Mouse (Mus musculus) urinary bladder, adult 18-20 months (tissue): ENCODE results near the gene Rpp25.

Source experiments
- DNase-seq, 2 experiments: peaks; one replicate each; pipeline ENCODE4 v3.0.0; 2022; ENCODE audit warnings: low spot score in 2 of 2, mixed read lengths in 2 of 2

Gene Rpp25

DNA sequence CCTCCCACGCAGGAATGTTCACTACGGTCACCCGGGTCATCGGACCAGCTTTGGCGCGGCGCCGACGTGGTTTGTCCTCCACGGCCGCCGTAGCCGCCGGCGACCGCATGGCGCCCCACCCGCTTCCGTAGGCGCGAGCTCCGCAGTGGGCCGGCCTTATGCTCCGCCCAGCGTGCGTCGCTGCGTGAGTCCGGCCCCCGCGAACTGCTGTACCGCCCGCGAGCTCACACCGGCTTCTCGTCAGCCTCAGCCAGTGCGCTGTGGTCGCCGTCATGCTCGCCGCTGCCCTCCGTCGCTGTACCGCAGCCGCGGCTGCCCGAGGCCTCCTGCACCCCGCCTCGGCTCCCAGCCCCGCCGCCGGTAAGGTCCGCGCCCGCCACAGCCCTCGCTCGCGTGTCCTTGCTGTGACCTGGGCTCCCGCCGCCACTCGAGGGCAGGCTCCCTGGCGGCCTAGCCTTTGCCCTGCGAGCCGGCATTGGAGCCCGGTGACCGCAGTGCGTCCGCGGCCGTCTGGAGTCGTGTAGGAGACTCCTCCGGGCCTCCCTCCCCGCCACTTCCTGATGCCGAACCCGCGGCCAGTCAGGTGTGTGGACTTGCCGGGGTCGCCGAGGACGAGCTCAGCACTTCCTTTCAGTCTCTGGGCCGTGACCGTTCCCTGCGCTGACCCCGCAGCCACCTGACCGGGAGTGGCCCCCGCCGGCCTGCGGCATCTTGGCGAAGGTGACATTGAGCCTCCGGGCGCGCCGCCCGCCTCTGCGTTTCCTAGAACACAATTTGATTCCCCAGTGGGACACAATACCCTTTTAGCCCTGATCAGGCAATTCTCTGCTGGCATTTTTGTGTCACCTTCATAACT lies 17.5 kb downstream of the Rpp25 start, which contains the start of gene Cox5a:
Gene Cox5a (plus strand): TSS at position 219 of the 856 bp plus-strand sequence.
- peak; percentile 88 for DNase-seq

DNA sequence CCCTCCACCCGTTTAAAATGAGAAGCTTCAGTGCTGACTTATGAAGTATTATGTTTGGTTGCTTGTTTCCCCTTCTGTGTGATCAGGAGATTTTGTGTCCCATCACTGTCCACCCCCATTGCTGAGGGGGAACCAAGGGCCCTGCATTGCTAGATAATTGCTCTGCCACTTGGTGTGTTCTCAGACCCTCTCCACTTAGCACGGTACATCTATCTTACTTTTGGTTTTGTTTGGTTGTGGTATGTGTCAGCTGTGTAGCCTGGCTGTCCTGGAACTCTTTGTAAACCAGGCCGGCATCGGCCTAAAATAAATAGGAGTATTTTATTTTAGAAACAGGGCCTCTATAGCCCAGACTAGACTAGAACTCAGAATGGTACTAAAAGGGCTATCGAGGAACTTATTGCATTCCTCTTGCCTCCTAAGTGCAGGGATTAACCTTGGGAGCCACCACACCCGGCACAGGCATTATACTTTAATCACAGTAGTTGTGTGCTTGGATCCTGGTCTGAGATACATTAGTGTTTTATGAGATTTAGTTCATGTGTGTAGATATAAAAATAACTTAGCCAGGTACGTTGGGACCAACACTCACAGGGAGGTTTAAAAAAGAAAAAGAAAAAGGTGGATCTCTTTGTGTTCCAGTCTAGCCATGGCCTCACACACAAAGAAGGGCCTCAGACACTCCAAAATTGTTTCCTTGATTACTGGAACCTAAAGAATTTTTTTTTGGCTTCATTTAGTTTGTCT lies 18.5 kb downstream of the Rpp25 start:
- no peak for DNase-seq

DNA sequence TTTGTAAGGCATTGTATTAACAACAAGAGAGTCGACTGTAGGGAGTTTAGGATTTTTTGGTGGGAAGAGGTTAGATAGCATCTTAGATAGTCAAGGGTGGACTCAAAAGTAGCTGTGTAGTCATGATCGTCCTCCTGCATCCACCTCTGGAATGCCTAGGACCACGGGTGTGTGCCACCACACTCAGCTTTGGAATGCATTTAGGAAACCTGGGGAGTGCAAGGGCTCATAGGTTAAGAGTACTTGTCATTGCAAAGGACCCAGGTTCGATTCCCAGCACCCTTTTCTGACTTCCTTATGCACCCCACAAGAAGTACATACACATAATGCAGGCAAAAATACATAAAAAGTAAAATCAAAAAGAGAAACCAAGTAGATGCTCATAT lies 19.0 kb downstream of the Rpp25 start:
- no peak for DNase-seq

DNA sequence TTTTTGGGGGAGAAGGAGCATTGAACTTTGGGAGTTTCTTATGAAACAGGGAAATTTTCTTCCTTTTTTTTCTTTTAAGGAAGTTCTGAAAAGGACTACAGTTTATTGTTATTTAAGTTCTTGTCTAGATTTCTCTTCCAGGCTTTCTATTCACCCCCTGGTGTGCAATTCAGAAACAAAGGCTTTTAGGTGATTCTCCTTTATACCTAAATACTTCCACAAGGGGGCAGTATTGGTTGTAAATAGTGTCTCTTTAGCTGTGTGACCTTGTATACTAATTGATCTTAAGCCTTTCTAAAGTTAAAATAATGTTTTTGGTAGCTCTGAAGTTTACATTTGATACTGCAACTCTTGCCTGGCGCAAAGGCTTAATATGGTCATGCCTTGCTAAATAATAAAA lies 19.9 kb downstream of the Rpp25 start:
- DNase-seq = no peak

DNA sequence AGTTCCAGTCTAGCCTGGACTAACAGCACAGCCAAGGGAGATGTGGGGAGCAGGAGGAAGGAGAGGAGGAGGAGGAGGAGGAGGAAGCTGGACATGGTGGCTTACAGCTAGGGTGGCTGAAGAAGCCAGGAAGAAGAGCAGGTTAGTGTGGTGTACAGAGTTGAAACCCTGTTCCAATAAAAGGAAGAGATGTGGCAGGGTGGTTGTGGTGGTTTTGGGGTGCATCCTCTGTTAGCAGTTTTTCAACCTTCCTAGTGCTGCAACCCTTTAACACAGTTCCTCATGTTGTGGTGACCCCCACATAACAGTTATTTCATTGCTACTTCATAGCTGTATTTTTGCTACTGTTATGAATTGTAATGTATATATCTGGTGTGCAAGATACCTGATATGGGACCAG lies 20.6 kb downstream of the Rpp25 start:
- DNase-seq = no peak

DNA sequence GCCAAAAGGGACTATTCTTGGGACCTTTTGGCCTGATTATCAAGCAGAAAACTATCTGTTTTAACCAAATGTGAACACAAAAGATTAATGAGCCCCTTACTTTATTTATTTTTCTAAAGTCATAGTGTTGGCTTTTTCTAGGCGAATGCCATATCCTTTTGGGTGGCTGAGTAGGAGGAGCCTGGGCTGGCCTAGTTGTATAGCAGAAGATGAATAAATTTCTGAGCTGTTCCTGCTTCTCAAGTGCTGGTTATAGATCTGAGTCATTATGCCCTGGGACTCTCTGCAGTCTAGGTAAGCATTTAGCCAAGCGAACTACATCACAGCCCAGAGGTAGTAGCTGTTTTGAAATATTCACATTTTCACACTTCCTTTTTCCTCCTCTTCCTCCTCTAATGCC lies 21.7 kb downstream of the Rpp25 start:
- DNase-seq = no peak

DNA sequence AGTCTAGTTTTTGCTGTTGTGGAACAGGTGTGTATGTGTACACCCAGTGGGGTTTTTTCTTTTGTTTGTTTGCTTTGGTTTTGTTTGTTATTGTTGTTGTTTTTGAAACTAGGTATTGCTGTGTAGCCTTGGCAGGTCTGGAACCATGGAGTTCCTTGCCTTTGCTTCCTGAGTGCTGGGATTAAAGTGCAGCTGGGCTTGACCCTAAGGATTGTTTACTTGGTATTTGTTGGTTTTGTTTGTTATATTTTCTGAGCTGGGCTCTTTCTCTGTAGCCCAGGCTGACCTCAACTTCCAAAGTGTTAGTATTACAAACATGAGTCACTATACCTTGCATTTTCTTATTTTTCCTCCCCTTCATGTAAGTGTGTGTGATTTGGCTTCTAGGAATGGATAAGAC lies 22.6 kb downstream of the Rpp25 start:
- no peak for DNase-seq

DNA sequence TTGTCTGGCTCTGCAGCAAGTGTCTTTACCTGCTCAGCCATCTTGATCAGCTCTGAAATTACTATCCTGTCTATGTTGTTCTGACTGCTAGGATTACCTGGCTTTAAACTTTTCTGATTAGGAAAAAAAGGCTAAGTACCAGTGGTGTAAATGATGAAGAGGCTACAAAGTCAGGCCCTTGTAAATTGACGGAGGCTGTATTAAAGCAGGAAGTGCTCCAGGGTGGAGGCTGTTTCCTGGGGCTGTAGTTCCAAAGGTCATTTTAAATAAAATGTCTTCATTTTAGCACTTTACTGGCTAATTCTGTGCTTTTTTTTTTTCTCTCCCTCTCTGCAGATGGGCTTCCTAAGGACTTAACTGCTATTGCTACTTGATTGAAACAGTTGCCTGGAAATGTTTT lies 28.1 kb downstream of the Rpp25 start:
- no peak for DNase-seq

DNA sequence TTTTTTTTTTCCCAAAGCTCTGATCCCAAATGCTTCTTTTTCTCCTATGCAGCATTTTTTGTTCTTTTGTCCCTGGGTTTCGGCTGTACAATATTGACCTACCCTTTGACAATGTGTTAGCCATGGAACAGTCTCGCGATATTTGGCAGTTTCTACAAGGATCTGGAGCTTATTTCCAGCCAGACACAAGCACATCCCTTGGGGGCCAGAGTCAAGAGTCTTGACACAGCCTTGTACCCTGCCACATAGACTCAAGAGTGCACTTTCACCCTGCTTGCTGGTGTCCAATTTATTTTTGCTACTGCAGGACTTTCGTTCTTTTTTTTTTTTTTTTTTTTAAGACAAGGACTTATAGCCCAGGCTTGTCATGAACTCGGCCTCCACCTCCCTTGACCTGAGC lies 32.5 kb downstream of the Rpp25 start:
- DNase-seq = no peak

DNA sequence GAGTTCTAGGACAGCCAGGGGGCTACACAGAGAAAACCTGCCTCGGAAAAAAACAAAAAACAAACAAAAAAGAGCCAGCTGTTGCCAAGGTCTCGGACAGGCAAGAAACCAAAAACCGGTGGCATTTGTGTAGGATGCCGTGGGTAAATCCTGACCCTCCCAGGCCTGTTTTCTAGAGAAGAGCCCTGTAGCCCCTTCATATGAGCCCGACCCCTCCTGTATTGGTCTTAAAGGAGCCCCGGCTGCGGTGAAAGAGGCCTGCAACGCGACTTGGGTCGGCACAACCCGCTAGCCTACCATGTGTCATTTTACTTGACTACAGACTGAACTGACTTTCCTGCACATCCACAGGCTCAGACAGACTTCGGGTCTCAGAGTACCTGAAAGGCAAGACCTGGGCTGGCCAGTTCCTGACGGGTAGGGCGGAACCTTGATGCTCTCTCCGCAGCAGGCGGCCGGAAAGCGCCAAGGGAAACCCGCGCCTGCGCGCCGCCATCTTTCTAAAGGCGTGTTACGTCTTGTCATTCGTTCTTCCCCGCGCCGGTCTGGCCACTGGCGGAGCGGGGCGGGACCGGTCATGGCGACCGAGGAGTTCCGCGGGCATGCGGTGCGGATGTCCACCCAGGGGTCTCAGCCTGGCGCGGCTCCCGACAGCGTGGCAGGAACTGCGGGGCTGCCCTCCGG lies 33.4 kb downstream of the Rpp25 start, which contains the start of gene Fam219b:
Gene Fam219b (plus strand): TSS at position 485 of the 684 bp plus-strand sequence.
- peak; percentile 80 to 88 for DNase-seq

DNA sequence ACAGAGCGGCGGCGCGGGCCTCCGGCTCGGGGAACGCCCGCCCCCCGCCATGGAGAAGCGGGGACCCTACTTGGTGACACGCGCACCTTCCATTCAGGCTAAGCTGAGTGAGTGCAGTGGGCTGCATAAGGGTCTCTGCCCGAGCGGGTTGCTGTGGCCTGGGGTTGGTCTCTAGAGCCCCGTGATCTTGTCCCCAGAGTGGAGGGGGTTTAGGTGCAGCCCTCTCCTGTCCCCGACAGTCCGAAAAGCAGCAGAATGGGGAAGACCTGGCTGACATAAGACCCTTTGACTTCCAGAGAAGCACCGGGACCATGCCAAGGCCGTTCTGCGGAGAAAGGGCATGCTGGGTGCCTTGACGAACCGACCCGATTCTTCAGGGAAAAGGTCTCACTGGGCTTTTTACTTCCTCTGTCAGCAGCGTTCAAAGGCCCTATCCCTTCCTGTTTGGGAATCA lies 33.9 kb downstream of the Rpp25 start:
- DNase-seq = peak in 1 of 2 experiments; percentile 53

DNA sequence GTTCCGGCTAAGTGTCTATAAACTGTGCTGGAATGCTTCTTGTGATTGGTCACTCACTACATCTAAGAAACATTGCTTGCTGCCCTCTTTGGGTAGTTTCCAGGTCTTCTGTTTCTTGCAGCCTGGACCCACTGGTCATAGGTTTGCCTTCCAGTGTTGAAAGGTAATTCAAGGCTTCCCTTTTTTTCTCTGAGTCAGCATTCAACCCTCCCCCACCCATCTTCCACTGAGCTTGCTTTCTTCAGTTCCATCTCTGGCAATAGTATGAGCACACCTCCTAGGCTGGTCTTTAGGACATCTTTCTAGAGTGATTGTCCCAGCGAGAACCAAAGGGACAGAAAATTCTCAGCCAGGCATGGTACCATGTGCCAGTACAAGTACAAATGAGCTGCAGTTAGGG lies 35.7 kb downstream of the Rpp25 start:
- no peak for DNase-seq

DNA sequence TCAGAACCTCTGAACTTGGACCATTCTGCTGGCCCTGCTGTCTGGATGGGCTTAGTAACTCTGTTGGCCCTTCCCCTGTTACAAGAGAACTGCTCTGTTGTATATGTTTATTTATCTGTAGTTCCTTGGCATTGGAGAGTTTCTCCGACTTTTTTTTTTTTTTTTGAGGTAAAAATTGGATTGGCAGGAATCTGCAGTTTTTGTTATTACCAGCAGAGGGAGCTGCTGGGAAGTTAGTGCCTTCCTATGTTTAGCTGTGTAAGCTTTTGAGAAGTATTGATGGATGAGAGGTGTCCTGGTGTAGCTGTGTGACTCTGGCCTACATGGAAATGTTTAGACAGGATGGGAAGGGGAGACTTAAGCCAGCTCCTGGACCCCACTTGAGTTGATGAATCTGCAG lies 37.5 kb downstream of the Rpp25 start:
- no peak for DNase-seq

DNA sequence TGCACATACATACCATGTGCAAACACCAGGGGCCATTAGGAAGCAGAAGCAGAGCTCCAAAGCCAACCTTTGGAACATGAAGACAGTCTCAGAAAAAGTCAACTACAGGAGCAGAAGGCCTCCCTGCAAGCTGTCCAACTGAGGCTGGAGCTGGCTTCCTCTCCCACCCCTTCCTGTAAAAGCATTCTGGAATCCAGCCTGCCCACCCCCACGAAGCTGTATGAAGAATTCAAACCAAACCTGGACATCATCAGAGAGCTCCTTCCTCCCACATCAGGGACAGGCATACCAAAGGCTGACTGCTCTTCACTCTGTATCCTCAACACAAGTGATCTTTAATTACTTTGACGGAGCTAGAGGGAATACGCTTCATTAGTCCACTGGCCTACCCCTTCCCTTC lies 40.1 kb downstream of the Rpp25 start:
- no peak for DNase-seq

DNA sequence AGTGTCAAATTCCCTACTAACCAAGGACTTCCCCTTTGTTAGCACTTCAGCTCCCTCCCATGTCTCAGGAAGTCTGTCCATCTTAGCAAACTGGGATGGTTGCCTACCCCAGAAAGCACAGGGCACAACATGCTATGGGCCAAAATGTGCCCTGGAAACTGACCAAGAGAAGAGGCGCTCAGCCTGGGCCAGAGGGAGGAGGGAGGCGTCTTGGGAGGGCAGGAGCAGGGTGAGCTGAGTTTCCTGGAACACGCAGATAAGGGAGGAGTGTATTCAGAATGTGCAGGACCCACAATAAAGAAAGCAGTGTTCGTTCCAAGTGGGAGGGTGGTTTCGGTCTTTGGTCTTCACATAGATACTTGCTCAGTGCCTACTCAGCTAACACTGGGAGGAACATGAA lies 43.5 kb downstream of the Rpp25 start:
- DNase-seq = no peak

DNA sequence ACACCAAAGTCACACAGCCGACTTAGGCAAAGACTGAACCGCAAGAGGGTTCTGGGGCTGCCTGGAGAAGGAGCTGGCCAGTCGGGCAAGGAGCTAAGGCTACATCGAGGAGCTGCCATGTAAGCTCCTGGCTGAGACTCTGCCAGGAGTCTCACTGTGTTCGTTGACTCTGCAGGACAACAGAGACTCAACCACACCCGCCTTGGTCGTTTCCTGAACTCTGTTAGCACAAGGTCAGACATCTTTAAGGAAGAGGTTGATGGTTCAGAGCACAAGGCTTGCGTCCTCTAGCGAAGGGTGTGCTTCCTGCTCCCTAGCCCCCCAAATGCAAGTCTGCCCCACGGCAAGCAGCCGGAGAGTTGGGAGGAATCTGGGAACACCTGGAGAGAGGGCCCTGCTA lies 44.0 kb downstream of the Rpp25 start:
- DNase-seq = no peak

DNA sequence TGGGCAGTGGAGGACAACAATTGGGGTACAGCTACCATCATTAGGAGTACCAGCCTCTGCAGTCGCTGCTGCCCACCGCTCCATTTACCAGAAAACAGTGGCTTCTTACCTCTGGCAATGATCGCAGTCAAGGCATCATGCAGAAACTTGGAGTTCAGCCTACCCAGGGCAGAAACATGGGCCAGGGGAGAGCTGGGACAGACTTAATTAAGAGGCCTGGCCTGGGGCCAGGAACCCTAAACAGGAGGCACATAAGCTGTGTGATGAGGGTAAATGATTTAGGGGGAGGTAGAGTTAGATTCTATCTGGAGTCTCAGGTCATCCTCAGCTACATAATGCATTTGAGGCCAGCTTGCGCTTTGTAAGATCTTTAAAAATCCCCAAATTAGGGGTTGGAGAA lies 45.4 kb downstream of the Rpp25 start:
- DNase-seq = no peak

DNA sequence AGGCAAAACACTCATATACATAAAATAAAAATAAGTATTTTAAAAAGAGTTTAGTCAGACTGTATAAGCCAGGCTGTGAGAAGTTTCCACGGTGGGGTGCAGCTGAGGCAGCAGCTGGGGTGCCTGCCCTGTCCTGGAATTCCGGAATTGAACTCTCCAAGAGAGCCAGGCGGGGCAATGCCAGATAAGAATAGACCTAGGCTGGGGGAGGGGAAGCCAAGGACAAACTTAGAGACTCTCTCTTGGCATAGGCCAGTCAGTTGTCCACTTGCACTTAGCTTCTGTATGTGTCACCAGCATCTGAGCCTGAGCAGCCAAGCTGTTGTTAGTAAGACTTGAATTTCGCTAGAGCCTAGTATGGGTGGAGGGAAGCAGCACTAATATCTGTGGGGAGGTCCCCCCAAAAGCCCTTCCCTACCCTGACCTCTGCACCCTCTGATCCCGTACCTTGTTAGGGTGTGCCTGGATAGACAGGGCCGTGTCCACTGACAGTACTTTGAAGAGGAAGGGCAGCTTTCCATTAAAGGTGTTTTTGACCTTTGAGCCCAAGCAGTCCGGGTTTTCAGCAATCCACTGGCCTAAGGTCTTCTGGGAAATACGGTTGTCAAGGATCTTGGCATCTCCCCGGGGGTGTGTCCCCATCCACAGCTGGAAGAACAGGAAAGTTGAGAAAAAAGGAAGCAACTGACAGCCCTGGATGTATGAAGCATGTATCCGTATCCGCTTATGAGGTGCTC lies 46.5 kb downstream of the Rpp25 start:
- no peak for DNase-seq

DNA sequence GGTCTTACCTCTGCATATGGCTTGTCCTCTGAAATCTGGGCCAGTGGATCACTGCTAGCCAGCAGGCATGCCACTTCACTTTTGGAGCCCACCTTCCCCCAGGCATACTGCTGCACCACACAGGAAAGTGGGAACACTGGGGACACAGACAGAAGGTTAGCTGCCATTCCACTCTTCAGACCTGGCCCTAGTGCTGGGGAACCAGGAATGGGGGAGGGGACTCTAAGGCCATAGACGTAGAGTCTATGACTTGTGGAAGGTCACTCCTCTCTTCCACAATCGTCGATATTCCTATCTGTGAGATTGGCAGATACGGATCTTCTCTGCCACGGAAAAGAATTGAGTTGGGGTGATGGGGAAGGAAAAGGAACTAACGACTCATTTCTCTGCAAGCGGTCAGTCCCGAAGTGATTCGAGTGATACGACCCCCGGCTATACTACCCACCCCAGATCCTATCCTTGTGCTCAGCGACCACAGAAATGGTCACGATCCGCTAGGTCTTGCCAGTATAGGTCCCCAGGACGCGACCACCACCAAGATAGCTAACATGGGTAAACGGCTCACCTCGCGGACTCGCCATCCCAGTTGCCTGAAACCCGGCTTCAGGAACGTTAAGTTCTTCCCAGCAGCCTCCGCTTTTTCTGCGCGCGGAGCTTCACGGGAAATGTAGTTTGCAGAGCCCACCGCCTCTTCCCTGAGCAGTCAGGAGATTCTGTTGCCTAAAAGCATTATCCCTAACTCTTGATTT lies 48.5 kb downstream of the Rpp25 start, which contains the start of gene Mpi:
Gene Mpi (minus strand): TSS at position 625 of the 749 bp plus-strand sequence.
- peak; percentile 45 to 51 for DNase-seq

DNA sequence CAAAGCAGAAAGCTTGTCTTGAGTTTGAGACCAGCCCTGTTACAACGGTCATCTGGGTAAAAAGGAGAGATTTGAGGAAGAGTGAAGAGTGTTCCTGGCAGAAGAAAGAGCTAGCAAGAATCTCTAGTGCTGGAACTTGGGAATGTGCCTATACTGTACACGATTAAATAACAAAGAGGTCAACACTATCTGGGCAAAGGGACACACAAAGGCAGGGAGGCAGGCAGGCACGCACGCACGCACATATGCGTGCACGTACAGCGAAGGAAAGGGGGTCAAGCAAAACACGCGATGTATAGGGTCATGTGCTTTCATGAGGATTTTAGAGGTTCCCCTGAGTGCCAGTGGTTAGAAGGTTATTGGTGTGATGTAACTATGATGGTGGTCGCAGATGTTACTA lies 49.3 kb downstream of the Rpp25 start:
- DNase-seq = no peak

DNA sequence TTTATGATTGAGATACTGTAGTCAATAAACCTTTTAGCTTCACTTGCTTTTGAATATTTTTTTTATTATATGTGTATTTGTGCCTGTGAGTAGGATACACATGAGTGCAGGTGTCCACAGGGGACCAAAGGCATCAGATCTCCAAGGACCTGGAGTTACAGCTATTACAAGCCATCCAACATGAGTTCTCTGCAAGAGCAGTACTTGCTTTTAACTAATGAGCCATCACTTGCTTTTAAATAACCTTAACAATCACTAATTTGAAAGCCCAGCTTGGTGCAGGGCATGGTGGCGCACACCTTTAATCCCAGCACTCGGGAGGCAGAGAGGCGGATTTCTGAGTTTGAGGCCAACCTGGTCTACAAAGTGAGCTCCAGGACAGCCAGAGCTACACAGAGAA lies 50.9 kb downstream of the Rpp25 start:
- DNase-seq = no peak
